Mouse (Mus musculus) embryonic facial prominence, embryonic 14.5 days (tissue): ENCODE measurements around the gene Hspb6. TPM values are rescaled to one million over a fixed set of nuclear protein-coding genes. Genes with fewer than 3 reads are reported as not detected.

Source experiments
- ATAC-seq: fragments of 200-750 bp; cut with Nextera tagmentation; 2 replicates; pipeline ENCODE4 v1.8.0; 2017; ENCODE audit warnings: low read depth, moderate number of reproducible peaks, moderate TSS enrichment
- DNase-seq: peaks from one replicate; pipeline ENCODE4 v3.0.0-alpha.2; 2015; ENCODE audit warnings: low spot score
- H3K27ac ChIP-seq: fragments of 300-500 bp; sonication (generic); replicated peaks from 2 replicates; pipeline ENCODE4 v1.5.1; 2014; ENCODE audit warnings: low read depth, mild to moderate bottlenecking, low read length, moderate library complexity
- H3K27me3 ChIP-seq: fragments of 300-500 bp; sonication (generic); replicated peaks from 2 replicates; pipeline ENCODE4 v1.6.1; 2014; ENCODE audit warnings: low read length; ENCODE audit not compliant: control insufficient read depth, insufficient read depth
- H3K36me3 ChIP-seq: fragments of 300-500 bp; sonication (generic); 2 replicates; pipeline ENCODE4 v1.6.1; 2014; ENCODE audit warnings: low read length, mixed read lengths; ENCODE audit not compliant: control insufficient read depth, insufficient read depth
- H3K4me1 ChIP-seq: fragments of 300-500 bp; sonication (generic); 2 replicates; pipeline ENCODE4 v1.6.1; 2014; ENCODE audit warnings: antibody characterized with exemption, low read length; ENCODE audit not compliant: control insufficient read depth, insufficient read depth
- H3K4me2 ChIP-seq: fragments of 300-500 bp; sonication (generic); 2 replicates; pipeline ENCODE4 v1.6.1; 2014; ENCODE audit warnings: low read depth, mild to moderate bottlenecking, low read length, moderate library complexity, mixed read lengths
- H3K4me3 ChIP-seq: fragments of 300-500 bp; sonication (generic); 2 replicates; pipeline ENCODE4 v1.5.1; 2014; ENCODE audit warnings: low read depth, mild to moderate bottlenecking, low read length
- H3K9ac ChIP-seq: fragments of 300-500 bp; sonication (generic); 2 replicates; pipeline ENCODE4 v1.6.1; 2014; ENCODE audit warnings: low read depth, mild to moderate bottlenecking, low read length, moderate library complexity, mixed read lengths
- H3K9me3 ChIP-seq: fragments of 300-500 bp; sonication (generic); 2 replicates; pipeline ENCODE4 v1.6.1; 2016; ENCODE audit warnings: low read length; ENCODE audit not compliant: control insufficient read depth
- WGBS: fragments of 180-500 bp; shearing (Covaris S2); extraction: QIAGEN DNeasy Blood & Tissue Kit; methylation state at CpG from one replicate; pipeline ENCODE4 v1.1.7; 2014; 5-methylcytosine and 5-hydroxymethylcytosine counted together
- polyA plus RNA-seq: library from polyadenylated mRNA; unstranded; fragments of >200 nt; fragmentation: Nextera tagmentation; extraction: Ambion mirVana; gene quantifications from 2 replicates; pipeline ENCODE4 v1.2.1, GENCODE M21; 2014

Gene Hspb6
- 16.8 and 20.4 TPM in 2 replicates for polyA plus RNA-seq

DNA sequence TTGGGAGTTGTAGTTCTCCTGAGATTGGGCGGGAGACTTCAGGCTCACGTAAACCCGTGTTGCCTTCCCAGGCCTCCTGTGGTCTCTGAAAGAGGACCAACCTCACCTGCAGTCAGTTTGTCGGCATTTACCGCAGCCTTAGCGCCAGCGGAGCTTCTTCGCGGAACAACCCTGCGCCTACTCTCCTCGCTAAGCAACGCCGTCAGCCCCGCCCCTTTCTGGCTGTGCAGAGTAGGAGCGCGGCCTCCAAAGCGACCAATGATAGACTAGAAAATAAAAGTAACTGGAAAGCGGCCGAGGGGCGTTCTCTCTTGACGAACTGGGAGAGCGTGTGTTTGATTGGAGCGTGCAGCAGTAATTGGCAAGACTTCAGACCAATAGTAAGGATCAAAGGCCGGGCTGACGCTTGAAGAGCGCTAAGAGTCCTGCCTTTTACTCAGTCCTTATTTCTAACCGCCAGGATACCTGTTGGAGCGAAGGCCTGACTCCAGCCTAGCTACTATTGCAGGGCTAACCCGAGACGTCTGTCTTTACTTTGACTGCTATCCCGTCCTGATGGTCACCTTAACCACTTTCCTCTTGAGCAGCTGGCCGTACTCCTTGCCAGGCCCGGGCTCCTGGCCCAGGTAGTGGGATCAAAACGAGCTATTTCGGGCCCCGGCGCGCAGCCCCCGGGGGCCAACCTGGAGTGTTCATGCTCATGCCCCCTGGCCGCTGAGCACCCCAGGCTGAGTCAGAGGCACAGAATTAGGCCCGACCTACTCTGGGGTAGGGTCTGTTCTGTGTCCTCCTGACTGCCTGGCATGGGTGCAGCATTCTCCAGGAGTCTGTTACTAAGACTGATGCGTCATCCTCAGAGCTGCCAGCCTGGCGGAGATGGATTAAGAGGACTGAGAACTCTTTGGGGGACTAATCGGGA lies at the start of gene Hspb6, which contains the start of gene Proser3:
TSS of gene Hspb6 (plus strand) at position 77 of the 919 bp plus-strand sequence.
TSS of gene Proser3 (minus strand) at position 198 of the 919 bp plus-strand sequence.
- peak within 1 kb of the TSS; percentile 65 for H3K4me3 ChIP-seq
- peak within 1 kb of the TSS; percentile 98 for H3K27ac ChIP-seq
- ATAC-seq (peak; percentile 97), DNase-seq (peak; percentile 100)
- no peaks in the 10 kb centered on the region for H3K27me3 ChIP-seq
- H3K4me2 ChIP-seq: peak within 1 kb of the TSS; percentile 95
- H3K4me1 ChIP-seq: peaks cover 11% of the 10 kb centered on the region
- under 1% methylated on average over 44 of the region's 44 CpGs for WGBS
- no peaks in the 10 kb centered on the region for H3K9me3 ChIP-seq
- H3K36me3 ChIP-seq: peaks cover 49% of the 10 kb centered on the region
- H3K9ac ChIP-seq: peak within 1 kb of the TSS; percentile 76

- DNase-seq: no peak
- Histone ChIP-seq H3K27ac (no peak overlapping the region), H3K27me3 (no peaks in the 10 kb centered on the region), H3K9ac (no peak overlapping the region), H3K4me1 (no peaks in the 10 kb centered on the region), H3K36me3 (no peaks in the 10 kb centered on the region), H3K4me3 (no peak overlapping the region), H3K4me2 (no peak overlapping the region), H3K9me3 (no peaks in the 10 kb centered on the region)
- ATAC-seq: no peak
- WGBS: 65% methylated on average over 4 of the region's 4 CpGs
Observed at GRCm38 (mm10) chr7:30508061-30508460, 43.9 kb upstream of the Hspb6 start.

DNA sequence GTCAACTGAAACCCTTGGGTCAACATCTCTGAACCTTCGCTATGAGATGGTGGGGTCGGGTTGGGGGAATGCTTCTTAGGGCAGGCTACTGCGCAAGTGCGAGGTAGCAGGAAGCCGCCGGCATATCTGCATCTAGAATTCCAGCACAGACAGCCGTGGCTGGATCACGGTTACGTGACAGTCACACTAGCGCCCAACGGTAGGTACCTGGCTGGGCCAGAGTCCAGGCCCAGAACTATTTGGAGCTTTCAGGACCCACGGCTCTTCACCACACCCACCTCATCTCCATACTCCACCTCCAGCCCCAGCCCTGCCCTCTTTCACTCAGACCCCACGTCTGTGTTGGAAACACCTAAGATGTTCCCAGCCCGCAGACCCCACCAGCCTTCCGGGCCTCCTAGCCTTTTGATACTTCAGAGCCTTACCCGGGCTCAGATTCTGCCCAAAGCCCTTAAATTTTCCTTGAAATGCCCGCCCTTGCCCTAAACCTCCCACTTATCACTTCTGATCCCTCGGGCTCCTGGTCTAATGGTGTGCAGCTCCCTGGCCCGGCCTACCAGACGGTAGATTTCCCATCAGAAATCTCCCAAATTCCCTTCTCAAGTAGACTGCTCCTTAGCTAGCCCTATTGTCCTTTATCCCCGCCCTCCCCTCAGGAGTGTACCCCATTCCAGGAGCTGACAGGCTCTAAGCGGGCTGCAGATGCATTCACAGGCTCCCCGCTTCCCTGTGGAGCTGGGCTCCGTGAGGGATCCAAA lies 36.8 kb upstream of the Hspb6 start:
- no peaks in the 10 kb centered on the region for H3K9me3 ChIP-seq
- H3K9ac ChIP-seq: no peak overlapping the region
- H3K27me3 ChIP-seq: no peaks in the 10 kb centered on the region
- H3K4me2 ChIP-seq: no peak overlapping the region
- no peak overlapping the region for H3K4me3 ChIP-seq
- whole genome bisulfite sequencing: 48% methylated on average over 23 of the region's 24 CpGs
- H3K27ac ChIP-seq: no peak overlapping the region
- no peak for ATAC-seq
- H3K36me3 ChIP-seq: no peaks in the 10 kb centered on the region
- DNase-seq: no peak
- no peaks in the 10 kb centered on the region for H3K4me1 ChIP-seq

DNA sequence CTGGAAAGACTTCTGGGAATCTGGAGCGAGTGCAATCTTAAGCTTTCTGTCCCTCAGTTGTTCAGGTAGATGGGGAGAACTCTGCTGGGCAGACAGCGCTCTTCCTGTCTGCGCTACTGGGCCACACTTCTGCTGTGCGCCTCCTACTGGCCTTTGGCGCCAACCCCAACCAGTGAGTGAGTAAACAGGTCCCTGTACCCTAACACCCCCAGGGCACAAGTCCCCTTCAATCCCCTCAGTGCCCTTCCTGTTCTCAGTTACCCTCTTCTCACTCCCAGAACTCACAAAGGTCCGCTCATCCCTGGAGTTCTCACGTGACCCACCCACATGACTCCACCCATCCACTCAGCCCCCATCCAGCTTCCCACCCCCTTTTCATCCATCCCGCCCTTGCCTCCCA lies 33.7 kb upstream of the Hspb6 start:
- Histone ChIP-seq H3K27me3 (no peaks in the 10 kb centered on the region), H3K36me3 (peaks cover 4% of the 10 kb centered on the region; the same call in 1 of the 2 replicates), H3K4me1 (no peaks in the 10 kb centered on the region), H3K9me3 (no peaks in the 10 kb centered on the region), H3K9ac (no peak overlapping the region), H3K4me2 (no peak overlapping the region), H3K27ac (no peak overlapping the region), H3K4me3 (no peak overlapping the region)
- ATAC-seq: no peak
- DNase-seq: no peak
- 31% methylated on average over 8 of the region's 8 CpGs for WGBS

DNA sequence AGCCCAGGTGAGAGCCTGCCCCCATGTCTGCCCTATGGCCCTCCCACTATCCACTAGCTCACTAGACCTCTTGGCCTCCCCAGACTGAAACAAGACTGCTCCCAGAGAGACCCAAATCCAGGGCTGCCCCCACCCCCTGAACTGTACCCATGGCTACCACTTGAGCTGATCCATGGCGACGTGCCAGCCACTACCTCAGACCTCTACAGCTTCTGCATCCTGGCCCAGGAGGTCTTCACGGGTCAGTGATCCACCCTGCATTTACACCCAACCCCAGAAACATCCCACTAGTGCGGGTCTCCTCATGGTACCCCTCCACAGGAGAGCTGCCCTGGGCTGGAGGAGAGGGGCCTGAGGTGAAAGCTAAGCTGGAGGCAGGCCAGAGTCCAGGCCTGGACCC lies 31.6 kb upstream of the Hspb6 start:
- ATAC-seq: no peak
- WGBS: 66% methylated on average over 4 of the region's 4 CpGs

GRCm38 (mm10) chr7:30520856-30521255 lies 31.1 kb upstream of the Hspb6 start:
- H3K36me3 ChIP-seq: peaks cover 18% of the 10 kb centered on the region; the same call in 1 of the 2 replicates
- H3K4me2 ChIP-seq: no peak overlapping the region
- DNase-seq: no peak
- no peak overlapping the region for H3K9ac ChIP-seq
- no peak for ATAC-seq
- H3K4me1 ChIP-seq: 0 out of 2 replicates have a peak, but pooled peaks cover under 1% of the 10 kb centered on the region
- H3K27ac ChIP-seq: no peak overlapping the region
- H3K27me3 ChIP-seq: no peaks in the 10 kb centered on the region
- 84% methylated on average over 5 of the region's 5 CpGs for WGBS
- no peaks in the 10 kb centered on the region for H3K9me3 ChIP-seq
- no peak overlapping the region for H3K4me3 ChIP-seq

More for the DNA sequence above, 31.6 kb upstream of the Hspb6 start:
- H3K4me1 ChIP-seq: no peaks in the 10 kb centered on the region
- no peak overlapping the region for H3K4me2 ChIP-seq
- no peaks in the 10 kb centered on the region for H3K9me3 ChIP-seq
- peaks cover 18% of the 10 kb centered on the region; the same call in 1 of the 2 replicates for H3K36me3 ChIP-seq
- H3K27me3 ChIP-seq: no peaks in the 10 kb centered on the region
- DNase-seq: no peak
- H3K4me3 ChIP-seq: no peak overlapping the region
- H3K9ac ChIP-seq: no peak overlapping the region
- no peak overlapping the region for H3K27ac ChIP-seq

DNA sequence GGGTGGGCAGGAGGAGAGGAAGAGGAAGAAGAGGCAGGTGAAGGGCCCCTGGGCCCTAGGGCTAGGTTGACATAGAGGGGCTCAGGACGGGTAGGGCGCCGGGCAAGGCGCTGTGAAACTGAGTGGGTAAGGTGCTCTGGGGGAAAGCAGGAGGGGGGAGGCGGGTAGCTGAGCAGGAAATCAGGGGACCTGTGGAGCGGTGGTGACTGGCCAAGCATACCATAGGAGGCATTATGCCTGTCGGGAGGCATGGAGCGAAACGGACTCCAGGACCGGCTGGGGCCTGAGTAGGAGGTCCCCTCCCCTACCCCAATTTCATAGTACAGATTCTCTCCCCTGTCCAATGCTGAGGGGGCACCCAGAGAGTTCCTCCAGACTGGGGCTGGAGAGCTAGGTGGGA lies 29.1 kb upstream of the Hspb6 start:
- Histone ChIP-seq H3K9ac (no peak overlapping the region), H3K4me2 (no peak overlapping the region), H3K4me1 (0 out of 2 replicates have a peak, but pooled peaks cover 11% of the 10 kb centered on the region), H3K36me3 (peaks cover 27% of the 10 kb centered on the region), H3K9me3 (no peaks in the 10 kb centered on the region), H3K4me3 (no peak overlapping the region), H3K27me3 (no peaks in the 10 kb centered on the region), H3K27ac (no peak overlapping the region)
- no peak for ATAC-seq
- DNase-seq: no peak
- WGBS: 77% methylated on average over 10 of the region's 10 CpGs

DNA sequence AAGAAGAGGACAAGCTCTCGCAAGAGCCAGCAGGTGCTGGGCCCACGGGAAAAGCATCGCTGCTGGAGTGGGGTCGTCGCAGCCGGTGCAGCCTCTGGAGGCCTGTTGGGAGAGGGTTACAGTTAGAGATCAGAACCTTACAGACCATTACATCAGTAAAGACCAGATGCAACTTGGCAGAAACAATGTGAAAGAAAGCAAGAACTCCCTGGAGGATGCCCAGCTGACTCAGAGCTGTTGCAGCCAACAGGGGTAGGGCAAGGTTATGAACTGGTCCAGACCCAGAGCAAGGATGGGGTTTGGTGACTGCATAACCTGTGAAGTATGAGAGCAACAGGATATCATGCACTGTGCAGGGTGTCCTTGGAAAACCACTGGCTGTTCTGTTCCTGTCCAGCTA lies 27.5 kb upstream of the Hspb6 start:
- no peak for ATAC-seq
- no peaks in the 10 kb centered on the region for H3K27me3 ChIP-seq
- no peak for DNase-seq
- no peak overlapping the region for H3K4me2 ChIP-seq
- no peak overlapping the region for H3K27ac ChIP-seq
- H3K4me3 ChIP-seq: no peak overlapping the region
- no peaks in the 10 kb centered on the region for H3K9me3 ChIP-seq
- H3K36me3 ChIP-seq: peaks cover 43% of the 10 kb centered on the region
- 73% methylated on average over 6 of the region's 6 CpGs for WGBS
- 0 out of 2 replicates have a peak, but pooled peaks cover 11% of the 10 kb centered on the region for H3K4me1 ChIP-seq
- H3K9ac ChIP-seq: no peak overlapping the region
